Mouse (Mus musculus) right cerebral cortex, postnatal 10 days (tissue): ENCODE results near the gene Tyw1.
A peak's percentile ranks its signal among the peaks of the same experiment; 100 is the strongest.

Source experiments
- DNase-seq, 2 experiments: peaks; one replicate each; pipeline ENCODE4 v3.0.0; 2021; ENCODE audit warnings: low spot score in 2 of 2

The Tyw1 gene

GRCm38 (mm10) chr5:130264433-130265005 lies 9.1 kb downstream of the Tyw1 start:
- no peak for DNase-seq

GRCm38 (mm10) chr5:130266651-130267050 lies 11.2 kb downstream of the Tyw1 start:
- DNase-seq: peak in 1 of 2 experiments; percentile 65

GRCm38 (mm10) chr5:130267316-130267715 lies 11.9 kb downstream of the Tyw1 start:
- DNase-seq: no peak

GRCm38 (mm10) chr5:130268976-130269375 lies 13.6 kb downstream of the Tyw1 start:
- no peak for DNase-seq

- no peak for DNase-seq
Observed at GRCm38 (mm10) chr5:130272344-130272743, 16.9 kb downstream of the Tyw1 start.

- DNase-seq: no peak
Observed at GRCm38 (mm10) chr5:130273046-130273445, 17.6 kb downstream of the Tyw1 start.

GRCm38 (mm10) chr5:130275509-130275908 lies 20.1 kb downstream of the Tyw1 start:
- peak in 1 of 2 experiments; percentile 73 for DNase-seq

- no peak for DNase-seq
Observed at GRCm38 (mm10) chr5:130278011-130278472, 22.6 kb downstream of the Tyw1 start.

- no peak for DNase-seq
Observed at GRCm38 (mm10) chr5:130283079-130283732, 27.8 kb downstream of the Tyw1 start.

- DNase-seq: no peak
Observed at GRCm38 (mm10) chr5:130288106-130288505, 32.7 kb downstream of the Tyw1 start.

GRCm38 (mm10) chr5:130290242-130290641 lies 34.8 kb downstream of the Tyw1 start:
- no peak for DNase-seq

GRCm38 (mm10) chr5:130290775-130291174 lies 35.4 kb downstream of the Tyw1 start:
- DNase-seq: peak; percentile 82 to 83

- peak; percentile 81 to 86 for DNase-seq
Observed at GRCm38 (mm10) chr5:130292976-130293375, 37.6 kb downstream of the Tyw1 start.

- no peak for DNase-seq
Observed at GRCm38 (mm10) chr5:130293941-130294340, 38.5 kb downstream of the Tyw1 start.

GRCm38 (mm10) chr5:130294598-130294997 lies 39.2 kb downstream of the Tyw1 start:
- peak; percentile 37 to 59 for DNase-seq

- no peak for DNase-seq
Observed at GRCm38 (mm10) chr5:130296071-130296470, 40.7 kb downstream of the Tyw1 start.

GRCm38 (mm10) chr5:130298831-130299460 lies 43.5 kb downstream of the Tyw1 start:
- no peak for DNase-seq

- no peak for DNase-seq
Observed at GRCm38 (mm10) chr5:130299526-130299925, 44.1 kb downstream of the Tyw1 start.

GRCm38 (mm10) chr5:130303611-130304010 lies 48.2 kb downstream of the Tyw1 start:
- DNase-seq: no peak

- DNase-seq: no peak
Observed at GRCm38 (mm10) chr5:130307921-130308320, 52.5 kb downstream of the Tyw1 start.

GRCm38 (mm10) chr5:130310077-130310476 lies 54.7 kb downstream of the Tyw1 start:
- no peak for DNase-seq

- DNase-seq: no peak
Observed at GRCm38 (mm10) chr5:130310827-130311226, 55.4 kb downstream of the Tyw1 start.

GRCm38 (mm10) chr5:130313488-130313887 lies 58.1 kb downstream of the Tyw1 start:
- no peak for DNase-seq
